Mouse (Mus musculus) lung, postnatal 0 days (tissue): Measurements from ENCODE around the gene St6galnac5. TPM values are rescaled to one million over a fixed set of nuclear protein-coding genes. Genes with fewer than 3 reads are reported as not detected.

Experiments used
- ATAC-seq: fragments of 200-750 bp; cut with Nextera tagmentation; 2 replicates; pipeline ENCODE4 v1.8.0; 2017; ENCODE audit warnings: moderate library complexity
- DNase-seq: peaks from one replicate; pipeline ENCODE4 v3.0.0-alpha.2; 2016; ENCODE audit warnings: low spot score
- H3K27ac ChIP-seq: fragments of 300-500 bp; sonication (generic); 2 replicates; pipeline ENCODE4 v1.5.1; 2014; ENCODE audit warnings: antibody characterized with exemption, mild to moderate bottlenecking, low read length, mixed read lengths
- H3K27me3 ChIP-seq: fragments of 300-500 bp; sonication (generic); replicated peaks from 2 replicates; pipeline ENCODE4 v1.6.1; 2014; ENCODE audit warnings: low read length, mixed read lengths; ENCODE audit not compliant: insufficient read depth
- H3K36me3 ChIP-seq: fragments of 300-500 bp; sonication (generic); 2 replicates; pipeline ENCODE4 v1.6.1; 2014; ENCODE audit warnings: low read length, mixed read lengths; ENCODE audit not compliant: insufficient read depth
- H3K4me1 ChIP-seq: fragments of 300-500 bp; sonication (generic); 2 replicates; pipeline ENCODE4 v1.6.1; 2014; ENCODE audit warnings: antibody characterized with exemption, low read depth, low read length, mixed read lengths; ENCODE audit not compliant: insufficient read depth
- H3K4me2 ChIP-seq: fragments of 300-500 bp; sonication (generic); replicated peaks from 2 replicates; pipeline ENCODE4 v1.6.1; 2014; ENCODE audit warnings: low read depth, mild to moderate bottlenecking, low read length, moderate library complexity, mixed read lengths
- H3K4me3 ChIP-seq: fragments of 300-500 bp; sonication (generic); 2 replicates; pipeline ENCODE4 v1.5.1; 2014; ENCODE audit warnings: low read depth, low read length
- H3K9ac ChIP-seq: fragments of 300-500 bp; sonication (generic); replicated peaks from 2 replicates; pipeline ENCODE4 v1.6.1; 2014; ENCODE audit warnings: low read depth, mild to moderate bottlenecking
- H3K9me3 ChIP-seq: fragments of 300-500 bp; sonication (generic); 2 replicates; pipeline ENCODE4 v1.6.1; 2016; ENCODE audit warnings: low read length, mixed read lengths
- CTCF ChIP-seq: IDR thresholded peaks from 2 replicates; pipeline ENCODE4 v1.5.1; 2016; ENCODE audit warnings: antibody characterized with exemption, mild to moderate bottlenecking
- EP300 ChIP-seq: IDR thresholded peaks from 2 replicates; pipeline ENCODE4 v1.6.1; 2016; ENCODE audit warnings: antibody characterized with exemption, mild to moderate bottlenecking, control low read depth
- WGBS: fragments of 180-500 bp; shearing (Covaris S2); extraction: QIAGEN DNeasy Blood & Tissue Kit; methylation state at CpG from one replicate; pipeline ENCODE4 v1.1.7; 2014; 5-methylcytosine and 5-hydroxymethylcytosine counted together
- polyA plus RNA-seq: library from polyadenylated mRNA; unstranded; fragments of >200 nt; fragmentation: Nextera tagmentation; extraction: Ambion mirVana; gene quantifications from 2 replicates; pipeline ENCODE4 v1.2.1, GENCODE M21; 2015

Gene St6galnac5
- polyA plus RNA-seq, 1 experiment from 2014 or later = 2.4 TPM

DNA sequence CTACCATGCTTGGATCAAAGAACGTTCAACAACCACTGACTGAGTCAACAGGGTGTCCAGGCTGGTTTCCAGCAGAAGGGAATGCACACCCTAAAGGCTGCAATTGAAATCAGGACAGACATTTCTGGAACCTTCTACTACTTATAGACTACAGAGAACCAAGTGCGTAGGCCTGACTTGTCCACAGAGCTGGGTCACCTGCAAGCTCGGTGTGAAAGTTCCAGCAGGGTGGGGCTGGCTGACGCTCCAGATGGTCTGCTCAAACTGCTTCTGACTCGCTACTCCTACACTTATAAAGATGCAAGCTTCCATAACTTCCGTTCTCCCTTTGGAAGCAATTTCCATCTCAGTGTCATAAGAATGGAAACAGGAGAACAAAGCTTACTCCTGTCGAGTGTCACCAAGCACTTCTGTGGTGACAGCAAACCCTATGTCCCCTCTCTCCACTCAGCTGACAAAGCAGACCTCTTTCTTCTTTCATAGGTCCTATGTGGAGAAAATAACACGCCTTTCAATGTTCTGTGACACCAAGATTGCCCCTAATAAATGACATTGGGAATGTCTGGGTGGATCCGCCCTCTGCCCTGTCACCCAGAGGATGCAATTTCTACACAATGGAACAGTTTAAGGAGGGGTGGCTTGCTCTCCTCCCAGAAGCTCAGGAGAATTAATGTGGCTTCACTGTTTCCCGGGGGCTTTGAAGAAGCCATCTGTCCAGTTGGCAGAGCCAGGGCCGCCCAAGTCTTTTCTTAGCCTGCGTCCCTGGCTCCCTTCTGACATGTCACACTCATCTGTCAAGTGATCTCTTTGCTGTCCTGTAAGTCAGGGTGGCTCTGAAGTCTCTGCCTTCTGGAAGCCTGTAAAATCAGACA lies 114.2 kb downstream of the St6galnac5 start:
- no peaks in the 10 kb centered on the region for H3K27me3 ChIP-seq
- H3K9me3 ChIP-seq = no peaks in the 10 kb centered on the region
- no peak for ATAC-seq
- H3K4me2 ChIP-seq = no peak overlapping the region
- DNase-seq = peak; percentile 17
- no peak overlapping the region for H3K27ac ChIP-seq
- no peak overlapping the region for H3K4me3 ChIP-seq
- WGBS = 79% methylated on average over 12 of the region's 12 CpGs
- no peaks in the 10 kb centered on the region for H3K4me1 ChIP-seq
- no peaks in the 10 kb centered on the region for H3K36me3 ChIP-seq
- TF ChIP-seq CTCF (no peak), EP300 (no peak)
- H3K9ac ChIP-seq = no peak overlapping the region

DNA sequence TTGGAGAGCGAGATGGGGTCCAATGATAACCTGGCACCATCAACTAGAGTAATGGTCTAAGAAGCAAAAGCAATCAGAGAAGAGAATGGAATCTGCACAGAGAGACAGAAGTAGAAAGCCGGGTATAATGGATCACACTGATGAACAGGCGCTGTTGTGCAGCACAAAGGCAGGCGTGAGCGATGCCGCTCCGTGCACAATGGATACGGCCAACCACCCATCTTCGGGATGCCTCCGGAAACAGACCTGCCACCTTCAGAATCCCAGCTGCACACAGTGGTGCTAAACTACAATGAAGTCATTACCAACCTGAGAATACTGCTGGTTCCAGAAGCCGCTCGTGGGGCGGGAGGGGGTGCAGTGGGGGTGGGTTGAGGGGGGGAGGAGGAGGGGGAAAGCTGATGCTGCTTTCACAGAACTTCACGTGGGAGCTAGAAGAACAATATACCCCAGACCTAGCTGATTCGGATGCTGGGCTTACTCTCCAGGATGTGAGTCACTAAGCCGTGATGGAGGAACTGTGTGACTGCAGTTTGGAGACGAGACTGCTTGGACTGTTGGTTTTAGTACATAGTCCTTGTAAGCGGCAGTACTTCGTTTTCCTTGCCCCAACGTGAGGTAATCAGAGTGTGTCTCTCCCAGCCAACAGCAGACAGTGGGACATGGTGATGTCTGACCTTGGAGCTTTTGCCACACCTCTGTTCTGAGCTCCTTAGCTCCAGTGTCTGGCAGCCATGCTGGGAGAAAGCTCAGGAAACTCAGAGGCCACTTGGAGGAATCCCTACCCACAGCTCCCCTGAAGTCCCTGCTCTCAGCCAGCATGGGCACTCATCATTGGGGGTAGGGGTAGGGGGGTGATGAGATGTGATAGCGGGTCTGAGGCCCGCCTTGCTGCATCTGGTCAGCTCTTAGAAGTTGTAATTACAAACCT lies 115.7 kb downstream of the St6galnac5 start:
- ATAC-seq (no peak), DNase-seq (no peak)
- WGBS = 82% methylated on average over 22 of the region's 22 CpGs
- Histone ChIP-seq H3K4me1 (no peaks in the 10 kb centered on the region), H3K4me2 (no peak overlapping the region), H3K4me3 (no peak overlapping the region), H3K9me3 (no peaks in the 10 kb centered on the region), H3K27me3 (no peaks in the 10 kb centered on the region), H3K9ac (no peak overlapping the region), H3K27ac (no peak overlapping the region), H3K36me3 (no peaks in the 10 kb centered on the region)
- TF ChIP-seq EP300 (no peak), CTCF (no peak)

- 38% methylated on average over 1 of the region's 1 CpGs for WGBS
- DNase-seq = no peak
- H3K4me3 ChIP-seq = no peak overlapping the region
These were observed 120.1 kb downstream of the St6galnac5 start for GRCm38 (mm10) chr3:152861978-152862377.

DNA sequence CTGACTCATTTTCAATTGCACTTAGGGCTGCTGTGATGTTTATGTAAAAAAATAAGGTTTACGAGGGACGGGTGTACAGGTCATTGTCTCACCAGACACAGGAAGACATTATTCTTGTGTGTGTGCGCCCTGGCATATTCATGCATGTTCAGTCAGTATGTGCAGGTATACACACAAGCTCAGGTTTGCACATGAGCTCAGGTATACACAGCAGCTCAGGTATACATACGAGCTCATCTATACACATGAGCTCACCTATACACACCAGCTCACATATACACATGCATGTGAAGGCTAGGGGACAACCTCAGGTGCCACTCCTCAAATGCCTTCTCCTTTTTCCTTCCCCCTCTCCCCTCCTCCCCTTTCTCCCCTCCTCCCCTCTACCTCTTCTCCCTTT lies 120.6 kb downstream of the St6galnac5 start:
- no peak for ATAC-seq
- 55% methylated on average over 4 of the region's 4 CpGs for WGBS
- H3K9me3 ChIP-seq = no peaks in the 10 kb centered on the region

More at GRCm38 (mm10) chr3:152861978-152862377, 120.1 kb downstream of the St6galnac5 start:
- Histone ChIP-seq H3K4me1 (no peaks in the 10 kb centered on the region), H3K27ac (no peak overlapping the region), H3K4me2 (no peak overlapping the region), H3K9me3 (no peaks in the 10 kb centered on the region), H3K36me3 (no peaks in the 10 kb centered on the region), H3K27me3 (no peaks in the 10 kb centered on the region), H3K9ac (no peak overlapping the region)
- TF ChIP-seq CTCF = no peak
- no peak for TF ChIP-seq EP300
- no peak for ATAC-seq

DNA sequence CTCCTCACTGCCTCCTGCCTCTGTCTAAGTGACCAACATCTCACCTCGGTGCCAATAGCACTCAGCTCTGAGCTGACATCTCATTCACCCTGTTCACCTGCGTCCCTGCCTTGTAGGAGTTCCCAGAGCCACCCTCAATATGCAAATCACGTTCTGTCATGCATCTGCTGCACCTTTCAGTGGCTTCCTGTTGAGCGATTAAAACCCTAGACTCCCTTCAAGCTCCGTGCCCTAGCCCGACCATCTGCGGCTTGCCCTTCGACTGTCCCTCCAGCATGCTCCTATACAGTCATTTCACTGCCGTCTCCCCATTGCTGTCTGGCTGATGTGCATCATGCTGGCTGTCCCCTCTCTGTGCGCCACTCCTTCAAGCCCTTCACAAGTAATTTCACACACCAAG lies 126.0 kb downstream of the St6galnac5 start:
- WGBS = 65% methylated on average over 10 of the region's 10 CpGs

More for the DNA sequence above, 120.6 kb downstream of the St6galnac5 start:
- no peak for DNase-seq
- Histone ChIP-seq H3K9ac (no peak overlapping the region), H3K4me2 (no peak overlapping the region), H3K4me1 (no peaks in the 10 kb centered on the region), H3K27me3 (no peaks in the 10 kb centered on the region), H3K4me3 (no peak overlapping the region), H3K27ac (no peak overlapping the region), H3K36me3 (no peaks in the 10 kb centered on the region)
- no peak for TF ChIP-seq CTCF
- TF ChIP-seq EP300 = no peak

GRCm38 (mm10) chr3:152855006-152855614 lies 126.9 kb downstream of the St6galnac5 start:
- H3K4me3 ChIP-seq = no peak overlapping the region
- H3K36me3 ChIP-seq = no peaks in the 10 kb centered on the region
- no peak overlapping the region for H3K4me2 ChIP-seq
- H3K9ac ChIP-seq = no peak overlapping the region
- no peaks in the 10 kb centered on the region for H3K9me3 ChIP-seq
- H3K4me1 ChIP-seq = no peaks in the 10 kb centered on the region
- no peak overlapping the region for H3K27ac ChIP-seq
- TF ChIP-seq EP300 = no peak
- DNase-seq (no peak), ATAC-seq (no peak)
- no peaks in the 10 kb centered on the region for H3K27me3 ChIP-seq
- 63% methylated on average over 12 of the region's 12 CpGs for WGBS

More for the DNA sequence above, 126.0 kb downstream of the St6galnac5 start:
- Histone ChIP-seq H3K36me3 (no peaks in the 10 kb centered on the region), H3K4me1 (no peaks in the 10 kb centered on the region), H3K4me3 (no peak overlapping the region), H3K27me3 (no peaks in the 10 kb centered on the region), H3K4me2 (no peak overlapping the region), H3K9ac (no peak overlapping the region), H3K27ac (no peak overlapping the region), H3K9me3 (no peaks in the 10 kb centered on the region)
- ATAC-seq (no peak), DNase-seq (no peak)
- no peak for TF ChIP-seq CTCF
